Mouse (Mus musculus) fat pad, adult 2 months (tissue): Measurements from ENCODE around the gene Ttc22.

Source experiments
- DNase-seq: peaks from one replicate; pipeline ENCODE4 v3.0.0-alpha.2; 2011; ENCODE audit warnings: low read depth, low spot score; ENCODE audit errors: extremely low read depth

Gene Ttc22

GRCm38 (mm10) chr4:106653051-106653450 is 30.8 kb downstream of the Ttc22 start:
- no peak for DNase-seq

GRCm38 (mm10) chr4:106655681-106656080 is 33.4 kb downstream of the Ttc22 start:
- DNase-seq = no peak

DNA sequence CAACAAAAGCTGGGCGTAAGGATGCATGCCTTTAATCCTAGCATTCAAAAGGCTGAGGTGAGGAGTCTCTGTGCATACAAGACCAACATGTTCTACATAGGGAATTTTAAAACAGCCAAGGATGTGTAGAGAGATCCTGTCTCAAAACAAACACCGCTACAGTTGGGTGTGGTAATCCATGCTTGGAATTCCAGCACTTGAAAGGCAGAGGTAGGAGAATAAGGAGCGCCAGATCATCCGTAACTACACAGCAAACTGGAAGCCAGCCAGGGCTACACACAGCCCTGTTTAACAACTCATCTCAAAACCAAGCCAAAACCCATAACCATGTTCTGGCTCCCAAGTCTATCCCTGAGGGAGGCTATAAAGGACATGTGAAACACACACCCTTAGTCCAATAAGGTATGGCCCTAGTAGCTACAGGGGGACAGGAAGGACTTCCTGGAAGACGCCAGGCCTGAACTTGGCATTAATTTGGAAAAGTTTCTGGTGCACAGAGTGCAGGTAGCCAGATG is 41.8 kb downstream of the Ttc22 start:
- peak; percentile 74 for DNase-seq

DNA sequence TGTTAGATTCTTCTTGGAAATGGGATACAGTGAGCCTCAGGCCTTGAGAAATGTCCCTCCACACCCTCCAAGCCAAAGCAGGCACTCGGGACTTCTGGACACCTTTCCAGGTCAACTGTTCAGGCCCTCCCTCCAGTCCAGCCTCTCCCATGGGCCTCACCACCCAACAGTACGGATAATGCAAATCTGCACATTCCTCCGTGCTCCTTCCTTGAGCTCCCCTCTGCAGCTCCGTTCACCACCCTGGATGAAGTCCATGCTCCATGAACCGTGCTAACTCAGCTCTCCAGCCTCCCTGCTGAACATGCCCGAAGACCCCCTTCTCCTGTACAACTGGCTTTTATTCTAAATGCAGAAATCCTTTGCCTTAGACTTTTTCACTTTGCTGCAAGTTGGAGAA is 42.5 kb downstream of the Ttc22 start:
- DNase-seq = no peak

GRCm38 (mm10) chr4:106665269-106665668 is 43.0 kb downstream of the Ttc22 start:
- no peak for DNase-seq

GRCm38 (mm10) chr4:106665673-106666072 is 43.4 kb downstream of the Ttc22 start:
- DNase-seq = no peak

- DNase-seq = no peak
Observed at GRCm38 (mm10) chr4:106666546-106666945, 44.3 kb downstream of the Ttc22 start.

DNA sequence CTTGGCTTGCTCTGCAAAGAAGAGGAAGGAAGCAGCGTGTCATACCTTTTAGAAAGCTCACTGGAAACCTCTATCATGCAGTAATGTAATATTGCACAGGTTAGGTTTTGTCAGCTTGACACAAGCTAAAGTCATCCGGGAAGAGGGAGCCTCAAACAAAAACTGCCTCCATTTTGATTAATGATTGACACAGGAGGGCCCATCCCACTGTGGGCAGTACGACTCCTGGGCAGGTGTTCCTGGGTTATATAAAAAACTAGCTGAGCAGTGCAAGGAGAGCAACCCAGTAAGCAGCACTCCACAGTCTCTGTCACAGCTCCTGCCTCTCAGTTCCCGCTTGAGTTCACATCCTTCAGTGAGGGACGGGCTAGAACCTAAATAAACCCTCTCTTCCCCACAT is 54.5 kb downstream of the Ttc22 start:
- no peak for DNase-seq

DNA sequence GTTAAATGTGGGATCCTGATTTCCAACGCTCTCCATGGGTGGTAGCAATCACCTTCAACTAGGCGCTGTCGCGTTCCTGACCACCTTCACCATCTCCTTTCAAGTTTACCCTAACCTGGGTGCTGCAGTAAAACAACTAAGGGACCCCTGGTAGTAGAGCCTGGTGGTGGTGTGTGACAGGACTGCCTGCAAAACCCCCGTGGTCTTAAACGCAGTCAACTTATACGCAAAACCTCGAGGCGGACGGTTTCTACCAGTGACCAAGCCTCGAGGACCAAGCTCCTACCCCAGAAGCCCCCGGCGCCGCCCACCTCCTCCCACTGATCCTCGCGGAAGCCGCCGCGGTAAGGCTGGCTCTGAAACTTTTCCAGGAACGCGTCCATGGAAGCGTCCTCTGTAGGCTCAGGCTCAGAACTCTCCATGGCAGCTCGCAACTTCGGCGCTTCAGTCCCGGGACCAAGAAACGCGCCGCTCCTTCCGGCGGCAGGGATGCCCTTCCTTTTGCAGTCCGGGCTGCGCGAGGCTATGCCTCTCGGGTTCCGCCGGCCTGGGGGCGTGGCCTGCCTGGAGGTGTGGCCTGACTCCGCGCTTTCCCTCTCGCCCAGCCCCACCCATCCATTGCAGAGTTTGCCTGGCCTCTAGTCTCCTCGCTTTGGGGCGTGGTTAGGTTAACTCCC is 56.3 kb downstream of the Ttc22 start, which contains the start of gene Ttc4:
Ttc4 (minus strand) TSS at position 503 of the 677 bp plus-strand sequence.
- DNase-seq = peak; percentile 21

- DNase-seq = no peak
Observed at GRCm38 (mm10) chr4:106679152-106679551, 56.9 kb downstream of the Ttc22 start.

GRCm38 (mm10) chr4:106680955-106681354 is 58.7 kb downstream of the Ttc22 start:
- no peak for DNase-seq

GRCm38 (mm10) chr4:106688636-106689296 is 66.5 kb downstream of the Ttc22 start:
- no peak for DNase-seq
